Mouse (Mus musculus) urinary bladder, postnatal 14 days (tissue): Measurements from ENCODE around the gene Sav1.

ENCODE experiments used
- DNase-seq: peaks from one replicate; pipeline ENCODE4 v3.0.0; 2021; ENCODE audit warnings: low spot score

Sav1 gene

DNA sequence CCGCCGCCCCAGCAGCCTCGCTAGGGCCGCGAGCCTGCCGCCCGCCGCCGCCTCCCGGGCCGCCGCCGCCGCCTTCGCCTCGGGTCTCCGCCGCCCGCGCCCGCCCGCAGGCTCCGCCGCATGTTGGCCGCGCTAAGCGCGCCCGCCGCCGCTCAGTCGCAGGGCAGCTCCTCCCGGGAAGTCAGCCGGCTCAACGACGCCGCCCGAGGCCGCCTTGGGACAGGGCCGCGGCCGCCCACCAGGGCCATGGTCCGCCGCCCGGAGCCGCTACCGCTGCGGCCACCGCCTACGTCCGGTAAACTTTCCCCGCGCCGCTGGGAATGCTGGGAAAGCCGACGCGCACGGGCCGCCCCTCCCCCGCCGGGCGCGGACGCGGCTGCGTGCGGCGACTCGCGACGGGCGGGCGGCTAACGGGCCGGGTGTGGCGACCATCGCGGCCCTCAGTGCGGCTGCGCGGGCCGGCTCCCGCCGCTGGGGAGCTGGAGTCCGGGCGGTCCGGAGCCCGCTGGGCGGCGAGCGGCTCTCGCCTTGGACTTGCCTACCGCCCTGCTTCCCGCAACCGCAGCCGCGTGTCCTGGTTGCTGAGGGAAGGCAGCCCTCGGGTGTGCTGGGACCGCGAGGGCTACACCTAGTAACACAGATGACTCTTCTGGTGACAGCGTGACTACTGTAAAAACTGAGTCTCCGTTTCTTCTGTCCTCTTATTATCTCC, at the start of gene Sav1:
Sav1 (minus strand) TSS at position 217 of the 712 bp plus-strand sequence.
- DNase-seq = peak; percentile 88

DNA sequence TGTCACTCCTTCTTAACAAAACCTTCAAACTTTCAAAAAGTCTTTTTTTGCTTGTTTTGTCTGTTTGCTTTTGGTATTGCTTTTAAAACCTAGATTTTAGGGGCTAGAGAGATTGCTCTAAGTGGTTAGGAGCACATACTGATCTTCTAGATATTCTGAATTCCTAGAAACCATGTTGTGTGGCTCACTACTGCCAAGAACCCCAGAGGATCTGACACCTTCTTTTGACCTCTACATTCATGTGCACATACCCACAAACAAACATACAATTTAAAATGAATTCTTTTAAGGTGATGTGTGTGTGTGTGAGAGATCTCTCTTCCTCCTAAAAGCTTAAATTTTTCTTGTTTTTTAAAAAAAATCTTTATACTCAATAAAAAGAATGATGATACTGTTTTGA, 39.4 kb upstream of the Sav1 start:
- no peak for DNase-seq

GRCm38 (mm10) chr12:70025431-70025830, 38.6 kb upstream of the Sav1 start:
- DNase-seq = no peak

DNA sequence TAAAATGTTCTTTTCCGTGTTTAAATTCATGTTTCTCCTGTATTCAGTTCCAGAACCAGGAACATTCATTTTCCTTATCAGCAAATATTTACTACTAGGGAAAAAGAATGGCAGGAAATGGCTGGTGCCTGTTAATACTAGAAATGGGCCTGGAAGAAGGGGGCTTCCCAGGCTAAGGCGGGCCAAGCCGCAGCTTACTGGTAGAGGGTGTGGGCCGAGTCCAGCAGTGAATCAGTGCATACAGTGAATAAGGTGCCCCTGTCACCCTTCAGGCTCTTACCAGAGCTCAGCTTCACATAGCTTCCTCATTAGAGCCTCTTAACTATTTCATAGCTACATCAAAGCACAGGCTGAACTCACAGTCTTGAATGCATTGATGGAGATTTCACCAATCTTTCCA, 36.8 kb upstream of the Sav1 start:
- no peak for DNase-seq

GRCm38 (mm10) chr12:70018153-70018552, 31.4 kb upstream of the Sav1 start:
- DNase-seq = no peak

DNA sequence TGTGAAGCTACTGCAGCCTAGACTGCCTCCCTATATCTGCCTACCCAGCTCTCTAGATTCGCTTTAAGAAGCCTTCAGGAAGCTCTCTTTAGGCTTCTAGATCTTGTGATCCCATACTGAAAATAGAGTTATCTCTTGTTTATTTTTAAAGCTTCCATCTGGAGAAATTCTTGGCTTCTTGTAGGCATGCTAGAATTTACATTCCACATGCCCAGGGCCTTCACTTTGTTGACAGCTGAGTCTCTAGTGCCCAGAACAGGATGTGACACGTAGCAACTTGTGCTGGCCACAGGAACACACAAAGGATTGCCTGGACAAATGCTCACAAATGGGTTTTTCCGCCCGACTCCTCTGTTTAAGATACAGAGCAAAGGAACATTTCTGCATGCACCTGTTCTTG, 29.1 kb upstream of the Sav1 start:
- DNase-seq = peak; percentile 31

GRCm38 (mm10) chr12:70011681-70012080, 24.9 kb upstream of the Sav1 start:
- DNase-seq = no peak

DNA sequence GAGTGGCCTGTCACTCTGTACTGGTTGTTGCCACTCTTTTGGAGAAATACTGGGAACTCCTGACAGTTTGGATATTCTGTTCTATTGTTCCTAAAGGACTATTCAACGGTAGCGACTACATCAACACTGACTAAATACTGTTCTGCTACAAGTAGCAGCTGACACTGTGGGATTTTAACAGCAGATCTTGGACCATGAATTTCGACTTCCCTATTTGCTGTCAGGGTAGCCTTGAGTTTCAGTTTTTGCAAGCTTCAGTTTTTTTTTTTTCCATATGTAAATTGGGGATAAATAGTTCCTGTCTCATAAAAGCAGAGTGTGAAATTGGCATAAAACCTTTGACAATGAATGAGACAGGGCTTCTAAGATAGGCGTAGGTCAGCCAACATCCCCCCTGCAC, 23.6 kb upstream of the Sav1 start:
- no peak for DNase-seq

- no peak for DNase-seq
These were observed 18.3 kb upstream of the Sav1 start for GRCm38 (mm10) chr12:70005103-70005502.

GRCm38 (mm10) chr12:69998186-69998983, 11.6 kb upstream of the Sav1 start:
- peak; percentile 35 for DNase-seq

DNA sequence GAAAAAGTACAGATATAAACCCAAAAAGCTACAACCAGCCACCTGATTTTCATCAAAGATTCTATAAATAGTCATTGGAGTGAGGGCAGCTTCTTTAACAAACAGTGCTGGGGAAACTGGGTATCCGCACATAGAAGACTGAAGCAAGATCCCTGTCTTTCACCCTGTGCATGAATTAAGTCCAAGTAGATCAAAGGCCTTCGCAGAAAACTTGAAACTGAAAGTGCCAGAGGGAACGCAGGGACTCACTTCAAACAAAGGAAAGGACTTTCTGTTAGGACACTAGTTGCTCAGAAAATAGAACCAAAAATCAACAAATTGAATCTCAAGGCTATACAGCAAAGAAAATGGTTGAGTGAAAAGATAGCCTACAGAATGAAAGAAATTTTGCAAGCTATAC, 8.6 kb upstream of the Sav1 start:
- no peak for DNase-seq

- DNase-seq = peak; percentile 12
These were observed 500 bp downstream of the Sav1 start for GRCm38 (mm10) chr12:69986241-69986762.

GRCm38 (mm10) chr12:69985546-69985945, 1.3 kb downstream of the Sav1 start:
- DNase-seq = no peak

GRCm38 (mm10) chr12:69982874-69983273, 3.9 kb downstream of the Sav1 start:
- DNase-seq = no peak

DNA sequence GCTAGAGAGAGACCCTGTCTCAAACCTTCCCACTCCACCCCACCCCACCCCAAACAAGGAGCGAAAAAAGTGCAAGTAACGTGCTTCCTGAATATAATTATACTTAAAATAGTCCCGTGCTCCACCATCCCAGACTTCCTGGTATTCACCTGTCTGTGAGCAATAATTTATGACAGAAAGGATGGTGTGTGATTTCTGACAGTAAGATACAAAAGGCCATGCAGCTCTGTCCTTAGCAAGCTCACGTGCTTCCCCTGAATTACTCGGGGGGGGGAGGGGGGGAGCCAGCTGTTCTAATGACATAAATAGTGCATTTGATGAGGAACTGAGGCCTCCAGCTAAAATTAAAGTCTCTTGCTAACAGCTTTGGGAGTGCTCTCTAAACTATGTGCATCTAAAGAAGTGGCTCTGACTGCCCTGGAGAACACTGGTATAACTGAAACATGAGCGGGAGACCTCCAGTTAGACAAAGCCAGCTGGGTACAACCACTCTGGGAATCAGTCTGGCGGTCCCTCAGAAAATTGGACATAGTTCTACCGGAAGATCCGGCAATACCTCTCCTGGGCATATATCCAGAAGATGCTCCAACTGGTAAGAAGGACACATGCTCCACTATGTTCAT, 9.3 kb downstream of the Sav1 start:
- no peak for DNase-seq

GRCm38 (mm10) chr12:69976688-69977087, 10.1 kb downstream of the Sav1 start:
- DNase-seq = no peak

DNA sequence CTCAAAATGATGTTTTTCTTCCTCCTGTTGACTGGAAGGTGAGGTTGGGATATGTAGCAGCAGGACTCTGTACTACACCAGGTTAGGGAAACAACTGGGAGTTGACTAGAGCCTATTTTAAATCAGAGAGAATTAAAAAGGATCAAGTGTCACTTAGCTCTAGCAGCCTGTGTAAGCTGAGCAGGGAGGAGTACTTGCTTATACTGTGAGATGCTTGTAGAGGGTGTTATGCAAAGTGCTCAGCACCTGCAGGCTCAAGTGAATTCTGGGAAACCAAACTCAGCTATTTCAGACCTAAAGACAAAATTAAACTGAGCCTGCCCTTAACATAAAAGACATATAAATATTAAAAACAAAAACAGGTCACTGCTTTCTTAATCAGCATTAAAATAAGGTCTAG, 13.1 kb downstream of the Sav1 start:
- DNase-seq = no peak

DNA sequence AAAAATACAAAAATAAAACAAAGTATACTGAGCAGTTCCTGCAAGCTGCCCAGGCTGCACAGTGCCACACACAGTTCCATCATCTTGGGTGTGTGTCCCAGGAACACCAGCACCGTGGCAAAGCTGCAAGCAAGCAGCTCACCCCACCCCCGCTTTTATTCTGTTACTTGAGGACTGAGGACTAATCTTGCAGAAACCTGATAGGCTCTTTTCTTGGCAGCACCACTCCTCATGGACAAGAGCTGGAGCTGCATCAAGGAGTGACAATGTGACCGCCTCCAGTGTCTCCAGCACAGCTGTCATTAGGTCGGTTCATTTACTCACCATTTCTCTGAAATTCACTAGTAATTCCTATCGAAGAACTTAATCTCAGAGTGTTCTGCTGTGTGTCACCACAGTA, 18.6 kb downstream of the Sav1 start:
- DNase-seq = no peak

DNA sequence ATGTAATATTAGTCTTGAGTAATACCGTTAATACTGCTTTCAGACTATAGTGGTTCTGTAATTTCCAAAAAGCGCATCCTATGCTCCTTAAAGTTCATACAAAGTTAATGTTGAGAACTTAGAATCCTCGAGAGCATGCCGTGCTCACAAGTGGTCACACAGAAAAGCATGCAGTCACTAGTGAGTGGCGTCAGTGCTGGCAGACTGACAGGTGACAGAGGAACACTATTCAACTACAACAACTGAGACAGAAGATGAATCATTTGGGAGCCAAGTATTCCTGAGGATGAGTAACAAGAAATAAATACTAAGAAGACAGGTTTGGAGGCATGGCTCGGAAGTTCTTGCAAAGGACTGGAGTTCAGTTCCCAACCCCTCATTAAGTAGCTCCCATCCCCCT, 19.7 kb downstream of the Sav1 start:
- DNase-seq = no peak

DNA sequence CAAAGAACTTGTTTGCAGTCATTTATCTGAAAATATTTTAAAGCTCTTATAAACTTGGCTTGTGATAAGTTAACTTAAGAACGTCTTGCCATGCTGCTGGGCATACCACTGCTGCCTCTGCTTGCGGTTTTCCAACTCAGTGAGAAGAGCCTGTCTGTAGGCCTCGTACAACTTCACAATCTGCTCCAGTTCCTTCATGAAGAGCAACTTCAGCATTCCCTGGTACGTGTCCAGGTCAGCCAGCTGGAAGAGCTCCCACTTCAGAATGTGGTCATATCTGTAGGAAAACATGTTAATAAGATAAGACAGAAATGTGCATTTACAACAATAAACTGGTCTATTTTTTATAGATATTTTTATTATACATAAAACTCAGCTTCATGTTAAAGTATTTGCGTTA, 20.7 kb downstream of the Sav1 start:
- DNase-seq = peak; percentile 24

GRCm38 (mm10) chr12:69965644-69966043, 21.2 kb downstream of the Sav1 start:
- DNase-seq = no peak

GRCm38 (mm10) chr12:69963141-69963540, 23.7 kb downstream of the Sav1 start:
- DNase-seq = no peak

GRCm38 (mm10) chr12:69962468-69962867, 24.3 kb downstream of the Sav1 start:
- DNase-seq = peak; percentile 67
